Mouse (Mus musculus) embryonic facial prominence, embryonic 10.5 days (tissue): ENCODE data around the gene Arhgap5. TPM values are rescaled to one million over a fixed set of nuclear protein-coding genes. Genes with fewer than 3 reads are reported as not detected.

ENCODE experiments used
- DNase-seq: peaks from one replicate; pipeline ENCODE4 v3.0.0-alpha.2; 2017; ENCODE audit warnings: low spot score
- H3K27ac ChIP-seq: fragments of 300-500 bp; sonication (generic); replicated peaks from 2 replicates; pipeline ENCODE4 v1.5.1; 2016; ENCODE audit warnings: mild to moderate bottlenecking
- H3K27me3 ChIP-seq: fragments of 300-500 bp; sonication (generic); replicated peaks from 2 replicates; pipeline ENCODE4 v1.6.1; 2016; ENCODE audit warnings: low read depth, mild to moderate bottlenecking; ENCODE audit not compliant: poor library complexity, severe bottlenecking
- H3K36me3 ChIP-seq: fragments of 300-500 bp; sonication (generic); replicated peaks from 2 replicates; pipeline ENCODE4 v1.6.1; 2016; ENCODE audit warnings: mild to moderate bottlenecking, moderate library complexity
- H3K4me1 ChIP-seq: fragments of 300-500 bp; sonication (generic); 2 replicates; pipeline ENCODE4 v1.6.1; 2016
- H3K4me3 ChIP-seq: fragments of 300-500 bp; sonication (generic); 2 replicates; pipeline ENCODE4 v1.5.1; 2016; ENCODE audit warnings: mild to moderate bottlenecking, moderate library complexity
- H3K9me3 ChIP-seq: fragments of 300-500 bp; sonication (generic); 2 replicates; pipeline ENCODE4 v1.6.1; 2016; ENCODE audit warnings: mild to moderate bottlenecking
- WGBS: fragments of 180-500 bp; shearing (Covaris S2); methylation state at CpG from one replicate; pipeline ENCODE4 v1.1.7; 2016; 5-methylcytosine and 5-hydroxymethylcytosine counted together
- polyA plus RNA-seq: library from polyadenylated mRNA; unstranded; fragments of >200 nt; fragmentation: Nextera tagmentation; extraction: Ambion mirVana; gene quantifications from 2 replicates; pipeline ENCODE4 v1.2.1, GENCODE M21; 2016

Arhgap5 gene
- 43.2 TPM in 2 replicates for polyA plus RNA-seq

GRCm38 (mm10) chr12:52503456-52504320 lies at the start of gene Arhgap5:
Arhgap5 (plus strand) TSS chr12:52503972.
- WGBS: under 1% methylated on average over 117 of the region's 119 CpGs
- peak within 1 kb of the TSS; percentile 99 for H3K4me3 ChIP-seq
- H3K27ac ChIP-seq: peak within 1 kb of the TSS; percentile 100
- DNase-seq: peak; percentile 99
- peaks cover 6% of the 10 kb centered on the region for H3K36me3 ChIP-seq
- no peaks in the 10 kb centered on the region for H3K27me3 ChIP-seq
- peaks cover 25% of the 10 kb centered on the region for H3K4me1 ChIP-seq
- H3K9me3 ChIP-seq: no peaks in the 10 kb centered on the region

GRCm38 (mm10) chr12:52464593-52464992 lies 39.2 kb upstream of the Arhgap5 start:
- no peak for DNase-seq
- Histone ChIP-seq H3K27ac (no peak overlapping the region), H3K36me3 (no peaks in the 10 kb centered on the region), H3K27me3 (no peaks in the 10 kb centered on the region), H3K4me3 (no peak overlapping the region), H3K4me1 (0 out of 2 replicates have a peak, but pooled peaks cover 4% of the 10 kb centered on the region), H3K9me3 (no peaks in the 10 kb centered on the region)

- 83% methylated on average over 4 of the region's 4 CpGs for WGBS
- no peaks in the 10 kb centered on the region for H3K9me3 ChIP-seq
- no peak overlapping the region for H3K27ac ChIP-seq
- peaks cover 16% of the 10 kb centered on the region; the same call in 1 of the 2 replicates for H3K4me1 ChIP-seq
- no peaks in the 10 kb centered on the region for H3K27me3 ChIP-seq
- H3K4me3 ChIP-seq: no peak overlapping the region
- no peak for DNase-seq
- no peaks in the 10 kb centered on the region for H3K36me3 ChIP-seq
These were observed 32.2 kb upstream of the Arhgap5 start for GRCm38 (mm10) chr12:52471621-52472020.

- WGBS: 51% methylated on average over 18 of the region's 18 CpGs
- Histone ChIP-seq H3K27me3 (no peaks in the 10 kb centered on the region), H3K9me3 (no peaks in the 10 kb centered on the region), H3K4me1 (peaks cover 16% of the 10 kb centered on the region; the same call in 1 of the 2 replicates), H3K4me3 (no peak overlapping the region), H3K27ac (no peak overlapping the region), H3K36me3 (no peaks in the 10 kb centered on the region)
- DNase-seq: no peak
These were observed 29.5 kb upstream of the Arhgap5 start for GRCm38 (mm10) chr12:52473988-52474968.

GRCm38 (mm10) chr12:52476036-52476435 lies 27.7 kb upstream of the Arhgap5 start:
- no peaks in the 10 kb centered on the region for H3K27me3 ChIP-seq
- H3K4me3 ChIP-seq: no peak overlapping the region
- no peaks in the 10 kb centered on the region for H3K36me3 ChIP-seq
- no peaks in the 10 kb centered on the region for H3K9me3 ChIP-seq
- peaks cover 23% of the 10 kb centered on the region for H3K4me1 ChIP-seq
- no peak for DNase-seq
- no peak overlapping the region for H3K27ac ChIP-seq
- 60% methylated on average over 6 of the region's 6 CpGs for WGBS

GRCm38 (mm10) chr12:52478611-52479010 lies 25.2 kb upstream of the Arhgap5 start:
- H3K36me3 ChIP-seq: no peaks in the 10 kb centered on the region
- no peak overlapping the region for H3K4me3 ChIP-seq
- H3K4me1 ChIP-seq: peaks cover 25% of the 10 kb centered on the region
- no peak overlapping the region for H3K27ac ChIP-seq
- no peaks in the 10 kb centered on the region for H3K9me3 ChIP-seq
- 84% methylated on average over 8 of the region's 8 CpGs for WGBS
- no peaks in the 10 kb centered on the region for H3K27me3 ChIP-seq
- no peak for DNase-seq

- DNase-seq: no peak
- H3K36me3 ChIP-seq: no peaks in the 10 kb centered on the region
- no peaks in the 10 kb centered on the region for H3K27me3 ChIP-seq
- no peak overlapping the region for H3K27ac ChIP-seq
- peaks cover 20% of the 10 kb centered on the region for H3K4me1 ChIP-seq
- no peaks in the 10 kb centered on the region for H3K9me3 ChIP-seq
- 80% methylated on average over 6 of the region's 6 CpGs for WGBS
- H3K4me3 ChIP-seq: no peak overlapping the region
These were observed 24.4 kb upstream of the Arhgap5 start for GRCm38 (mm10) chr12:52479323-52479722.

- no peaks in the 10 kb centered on the region for H3K9me3 ChIP-seq
- H3K36me3 ChIP-seq: no peaks in the 10 kb centered on the region
- 52% methylated on average over 9 of the region's 9 CpGs for WGBS
- DNase-seq: peak; percentile 55
- peaks cover 11% of the 10 kb centered on the region for H3K4me1 ChIP-seq
- no peak overlapping the region for H3K27ac ChIP-seq
- no peaks in the 10 kb centered on the region for H3K27me3 ChIP-seq
- H3K4me3 ChIP-seq: no peak overlapping the region
These were observed 22.9 kb upstream of the Arhgap5 start for GRCm38 (mm10) chr12:52480851-52481250.

- H3K27me3 ChIP-seq: no peaks in the 10 kb centered on the region
- 87% methylated on average over 5 of the region's 5 CpGs for WGBS
- no peak for DNase-seq
- H3K36me3 ChIP-seq: no peaks in the 10 kb centered on the region
- no peak overlapping the region for H3K4me3 ChIP-seq
- H3K27ac ChIP-seq: no peak overlapping the region
- peaks cover 9% of the 10 kb centered on the region for H3K4me1 ChIP-seq
- no peaks in the 10 kb centered on the region for H3K9me3 ChIP-seq
These were observed 21.7 kb upstream of the Arhgap5 start for GRCm38 (mm10) chr12:52481969-52482550.

GRCm38 (mm10) chr12:52483219-52483618 lies 20.6 kb upstream of the Arhgap5 start:
- Histone ChIP-seq H3K27ac (no peak overlapping the region), H3K9me3 (no peaks in the 10 kb centered on the region), H3K4me3 (no peak overlapping the region), H3K27me3 (no peaks in the 10 kb centered on the region), H3K36me3 (no peaks in the 10 kb centered on the region), H3K4me1 (peaks cover 9% of the 10 kb centered on the region)
- WGBS: 96% methylated on average over 9 of the region's 9 CpGs
- DNase-seq: no peak

GRCm38 (mm10) chr12:52488266-52488975 lies 15.4 kb upstream of the Arhgap5 start:
- H3K27ac ChIP-seq: no peak overlapping the region
- no peak for DNase-seq
- 55% methylated on average over 15 of the region's 15 CpGs for WGBS
- no peaks in the 10 kb centered on the region for H3K9me3 ChIP-seq
- no peak overlapping the region for H3K4me3 ChIP-seq
- H3K4me1 ChIP-seq: peaks cover 10% of the 10 kb centered on the region
- no peaks in the 10 kb centered on the region for H3K27me3 ChIP-seq
- H3K36me3 ChIP-seq: no peaks in the 10 kb centered on the region

- H3K27me3 ChIP-seq: no peaks in the 10 kb centered on the region
- H3K4me1 ChIP-seq: peaks cover 10% of the 10 kb centered on the region
- no peak for DNase-seq
- WGBS: 52% methylated on average over 6 of the region's 6 CpGs
- H3K4me3 ChIP-seq: no peak overlapping the region
- no peaks in the 10 kb centered on the region for H3K36me3 ChIP-seq
- H3K27ac ChIP-seq: no peak overlapping the region
- no peaks in the 10 kb centered on the region for H3K9me3 ChIP-seq
These were observed 10.5 kb upstream of the Arhgap5 start for GRCm38 (mm10) chr12:52493281-52493681.
